Mouse (Mus musculus): ENCODE results near the gene Vmn2r124. TPM values are rescaled to one million over a fixed set of nuclear protein-coding genes. Genes with fewer than 3 reads are reported as not detected.
"Not testable (repeated sequence)": the region's sequence is repeated elsewhere in the genome, so short reads cannot be mapped to it uniquely, and the experiment has no call there.

The Vmn2r124 gene
- total RNA-seq (2021): not detected

- intact Hi-C loops (cut with DNase I): no loop called here
Measured at GRCm38 (mm10) chr17:18049124-18049523, at the start of gene Vmn2r124. Gene Vmn2r124, plus strand, starts transcription at chr17:18049424.

GRCm38 (mm10) chr17:18004752-18005151, 44.5 kb upstream of the Vmn2r124 start:
- intact Hi-C loops (cut with DNase I): no loop called here
- DNase-seq (ENCODE audit: low spot score): no peak

More at GRCm38 (mm10) chr17:18049124-18049523, at the start of gene Vmn2r124:
- DNase-seq (ENCODE audit: low spot score): no peak

GRCm38 (mm10) chr17:18021433-18021832, 27.8 kb upstream of the Vmn2r124 start, which contains the start of gene Fpr-rs4:
Gene Fpr-rs4, plus strand, starts transcription at chr17:18021733.
- intact Hi-C loops (cut with DNase I): no loop called here
- DNase-seq (ENCODE audit: low spot score): no peak

DNA sequence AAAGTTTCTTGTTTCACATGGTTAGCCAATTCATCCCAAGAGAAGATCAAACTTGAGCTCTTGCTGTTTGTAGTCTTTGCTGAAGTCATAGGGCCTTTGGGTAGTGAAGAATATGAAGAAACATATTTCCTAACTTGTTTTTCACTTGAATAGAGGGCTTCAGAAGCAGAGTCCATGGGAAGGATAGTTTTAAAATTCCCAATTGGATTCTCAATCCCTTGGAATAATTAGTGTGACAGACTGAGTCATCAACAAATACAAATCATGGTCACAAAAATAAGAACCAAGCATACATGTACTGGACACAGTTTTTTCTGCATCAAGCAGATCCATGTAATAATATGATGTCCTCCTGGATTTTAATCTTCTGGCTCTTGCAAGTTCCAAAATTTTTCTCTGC, 35.5 kb downstream of the Vmn2r124 start, which contains the start of gene Vmn2r91:
TSS of gene Vmn2r91 (plus strand) at position 301 of the 400 bp plus-strand sequence.
- intact Hi-C loops (cut with DNase I); DNase-seq (ENCODE audit: low spot score): not testable (repeated sequence)

GRCm38 (mm10) chr17:18095626-18096025, 46.4 kb downstream of the Vmn2r124 start:
- intact Hi-C loops (cut with DNase I); DNase-seq (ENCODE audit: low spot score): not testable (repeated sequence)

DNA sequence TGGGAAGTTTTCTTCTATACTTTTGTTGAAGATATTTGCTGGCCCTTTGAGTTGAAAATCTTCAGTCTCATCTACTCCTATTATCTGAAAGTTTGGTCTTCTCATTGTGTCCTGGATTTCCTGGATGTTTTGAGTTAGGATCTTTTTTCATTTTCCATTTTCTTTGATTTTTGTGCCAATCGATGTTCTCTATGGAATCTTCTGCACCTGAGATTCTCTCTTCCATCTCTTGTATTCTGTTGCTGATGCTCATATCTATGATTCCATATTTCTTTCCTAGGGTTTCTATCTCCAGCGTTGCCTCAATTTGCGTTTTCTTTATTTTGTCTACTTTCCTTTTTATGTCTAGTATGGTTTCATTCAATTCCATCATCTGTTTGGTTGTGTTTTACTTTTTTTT, 53.0 kb downstream of the Vmn2r124 start:
- intact Hi-C loops (cut with DNase I): loop anchor here (5.0 kb wide), 1 partner anchor 70 kb away; no protein-coding TSS in a partner anchor
- not testable (repeated sequence) for DNase-seq (ENCODE audit: low spot score)

Other genes with a start within 250 kb of the Vmn2r124 start
- 10 to 100 TPM; 12.6 to 15.2 TPM for gene Spaca6, start 222.3 kb upstream of the Vmn2r124 start, total RNA-seq (2021)
- gene Has1, start 194.2 kb upstream of the Vmn2r124 start, total RNA-seq (2021): under 1 TPM; 0.45 to 0.55 TPM
- gene Fpr1, start 165.5 kb upstream of the Vmn2r124 start, total RNA-seq (2021): under 1 TPM in 1 of 2 experiments, not detected in 1; 0.18 TPM
- gene Fpr2, start 161.6 kb upstream of the Vmn2r124 start, total RNA-seq (2021): not detected
- gene Fpr3, start 161.6 kb upstream of the Vmn2r124 start, total RNA-seq (2021): not detected
- not detected for gene Fpr-rs4, start 27.7 kb upstream of the Vmn2r124 start, total RNA-seq (2021)
- not detected for gene Vmn2r91, start 35.6 kb downstream of the Vmn2r124 start, total RNA-seq (2021)
- gene Vmn2r92, start 102.5 kb downstream of the Vmn2r124 start, total RNA-seq (2021): not detected
- gene Vmn2r94, start 228.3 kb downstream of the Vmn2r124 start, total RNA-seq (2021): not detected
- gene Vmn2r93, start 248.7 kb downstream of the Vmn2r124 start, total RNA-seq (2021): not detected